Mouse (Mus musculus): ENCODE data around the gene Ankrd40. TPM values are rescaled to one million over a fixed set of nuclear protein-coding genes. Genes with fewer than 3 reads are reported as not detected.

Gene Ankrd40
- polyA plus RNA-seq, 1 experiment from 2014 or later: 59.2 TPM

GRCm38 (mm10) chr11:94338347-94338746, 10.5 kb downstream of the Ankrd40 start:
- H3K9ac ChIP-seq (ENCODE audit: low read length): no peak overlapping the region
- H3K27ac ChIP-seq (replicated peaks in 1 of 2; ENCODE audit: control insufficient read depth in 1 of 2, insufficient read depth in 1 of 2, low read depth in 2 of 2, low read length in 2 of 2): no peak overlapping the region
- H3K4me2 ChIP-seq (ENCODE audit: low read length): no peak overlapping the region
- no peak overlapping the region for H3K4me3 ChIP-seq (ENCODE audit: control insufficient read depth in 1 of 2, insufficient read depth in 1 of 2, low read depth in 1 of 2, low read length in 2 of 2)
- H3K36me3 ChIP-seq (ENCODE audit: control insufficient read depth, insufficient read depth, low read length): peaks cover 80% of the 10 kb centered on the region
- H3K4me1 ChIP-seq (ENCODE audit: control insufficient read depth in 2 of 2, insufficient read depth in 2 of 2, low read length in 2 of 2): peaks cover 16 to 19% of the 10 kb centered on the region in 2 experiments
- ATAC-seq (ENCODE audit: insufficient number of reproducible peaks, insufficient read depth, low FRiP score, low read depth): no peak
- no peaks in the 10 kb centered on the region for H3K27me3 ChIP-seq (ENCODE audit: control insufficient read depth, insufficient read depth, low read length)
- H3K9me3 ChIP-seq (ENCODE audit: control insufficient read depth, low read length): no peaks in the 10 kb centered on the region
- WGBS: 70% methylated on average over 2 of the region's 2 CpGs

- H3K9me3 ChIP-seq (ENCODE audit: control insufficient read depth, low read length): no peaks in the 10 kb centered on the region
- no peak for ATAC-seq (ENCODE audit: insufficient number of reproducible peaks, insufficient read depth, low FRiP score, low read depth)
- no peaks in the 10 kb centered on the region for H3K27me3 ChIP-seq (ENCODE audit: control insufficient read depth, insufficient read depth, low read length)
- H3K4me2 ChIP-seq (ENCODE audit: low read length): no peak overlapping the region
- H3K36me3 ChIP-seq (ENCODE audit: control insufficient read depth, insufficient read depth, low read length): peaks cover 66% of the 10 kb centered on the region
- WGBS: 55% methylated on average over 18 of the region's 18 CpGs
- H3K4me1 ChIP-seq (ENCODE audit: control insufficient read depth in 2 of 2, insufficient read depth in 2 of 2, low read length in 2 of 2): peaks cover 12 to 18% of the 10 kb centered on the region in 2 experiments
- no peak overlapping the region for H3K27ac ChIP-seq (replicated peaks in 1 of 2; ENCODE audit: control insufficient read depth in 1 of 2, insufficient read depth in 1 of 2, low read depth in 2 of 2, low read length in 2 of 2)
- no peak overlapping the region for H3K4me3 ChIP-seq (ENCODE audit: control insufficient read depth in 1 of 2, insufficient read depth in 1 of 2, low read depth in 1 of 2, low read length in 2 of 2)
- no peak overlapping the region for H3K9ac ChIP-seq (ENCODE audit: low read length)
These were observed 12.2 kb downstream of the Ankrd40 start for GRCm38 (mm10) chr11:94339732-94340585.

GRCm38 (mm10) chr11:94340948-94341933, 13.4 kb downstream of the Ankrd40 start:
- Histone ChIP-seq H3K27me3 (ENCODE audit: control insufficient read depth, insufficient read depth, low read length) (no peaks in the 10 kb centered on the region), H3K4me3 (ENCODE audit: control insufficient read depth in 1 of 2, insufficient read depth in 1 of 2, low read depth in 1 of 2, low read length in 2 of 2) (no peak overlapping the region), H3K9me3 (ENCODE audit: control insufficient read depth, low read length) (no peaks in the 10 kb centered on the region), H3K36me3 (ENCODE audit: control insufficient read depth, insufficient read depth, low read length) (peaks cover 53% of the 10 kb centered on the region), H3K9ac (ENCODE audit: low read length) (no peak overlapping the region), H3K4me2 (ENCODE audit: low read length) (no peak overlapping the region), H3K4me1 (ENCODE audit: control insufficient read depth in 2 of 2, insufficient read depth in 2 of 2, low read length in 2 of 2) (peaks cover 15 to 24% of the 10 kb centered on the region in 2 experiments), H3K27ac (replicated peaks in 1 of 2; ENCODE audit: control insufficient read depth in 1 of 2, insufficient read depth in 1 of 2, low read depth in 2 of 2, low read length in 2 of 2) (no peak overlapping the region)
- 80% methylated on average over 10 of the region's 10 CpGs for WGBS
- no peak for ATAC-seq (ENCODE audit: insufficient number of reproducible peaks, insufficient read depth, low FRiP score, low read depth)

GRCm38 (mm10) chr11:94342114-94342905, 14.5 kb downstream of the Ankrd40 start:
- no peak for ATAC-seq (ENCODE audit: insufficient number of reproducible peaks, insufficient read depth, low FRiP score, low read depth)
- Histone ChIP-seq H3K27me3 (ENCODE audit: control insufficient read depth, insufficient read depth, low read length) (no peaks in the 10 kb centered on the region), H3K9ac (ENCODE audit: low read length) (no peak overlapping the region), H3K4me2 (ENCODE audit: low read length) (no peak overlapping the region), H3K27ac (replicated peaks in 1 of 2; ENCODE audit: control insufficient read depth in 1 of 2, insufficient read depth in 1 of 2, low read depth in 2 of 2, low read length in 2 of 2) (no peak overlapping the region; a peak in 1 of 4 replicates), H3K36me3 (ENCODE audit: control insufficient read depth, insufficient read depth, low read length) (peaks cover 45% of the 10 kb centered on the region), H3K4me3 (ENCODE audit: control insufficient read depth in 1 of 2, insufficient read depth in 1 of 2, low read depth in 1 of 2, low read length in 2 of 2) (no peak overlapping the region), H3K4me1 (ENCODE audit: control insufficient read depth in 2 of 2, insufficient read depth in 2 of 2, low read length in 2 of 2) (peaks cover 18 to 24% of the 10 kb centered on the region in 2 experiments), H3K9me3 (ENCODE audit: control insufficient read depth, low read length) (no peaks in the 10 kb centered on the region)
- 44% methylated on average over 13 of the region's 13 CpGs for whole genome bisulfite sequencing

- Histone ChIP-seq H3K27ac (replicated peaks in 1 of 2; ENCODE audit: control insufficient read depth in 1 of 2, insufficient read depth in 1 of 2, low read depth in 2 of 2, low read length in 2 of 2) (no peak overlapping the region), H3K27me3 (ENCODE audit: control insufficient read depth, insufficient read depth, low read length) (no peaks in the 10 kb centered on the region), H3K9me3 (ENCODE audit: control insufficient read depth, low read length) (no peaks in the 10 kb centered on the region), H3K4me3 (ENCODE audit: control insufficient read depth in 1 of 2, insufficient read depth in 1 of 2, low read depth in 1 of 2, low read length in 2 of 2) (no peak overlapping the region), H3K4me1 (ENCODE audit: control insufficient read depth in 2 of 2, insufficient read depth in 2 of 2, low read length in 2 of 2) (peaks cover 18 to 24% of the 10 kb centered on the region in 2 experiments), H3K4me2 (ENCODE audit: low read length) (no peak overlapping the region), H3K36me3 (ENCODE audit: control insufficient read depth, insufficient read depth, low read length) (peaks cover 29% of the 10 kb centered on the region), H3K9ac (ENCODE audit: low read length) (no peak overlapping the region)
- no peak for ATAC-seq (ENCODE audit: insufficient number of reproducible peaks, insufficient read depth, low FRiP score, low read depth)
- WGBS: 53% methylated on average over 5 of the region's 5 CpGs
These were observed 16.2 kb downstream of the Ankrd40 start for GRCm38 (mm10) chr11:94343955-94344358.

- Histone ChIP-seq H3K9me3 (ENCODE audit: control insufficient read depth, low read length) (no peaks in the 10 kb centered on the region), H3K4me1 (ENCODE audit: control insufficient read depth in 2 of 2, insufficient read depth in 2 of 2, low read length in 2 of 2) (peaks cover 18 to 24% of the 10 kb centered on the region in 2 experiments), H3K36me3 (ENCODE audit: control insufficient read depth, insufficient read depth, low read length) (peaks cover 24% of the 10 kb centered on the region), H3K27ac (replicated peaks in 1 of 2; ENCODE audit: control insufficient read depth in 1 of 2, insufficient read depth in 1 of 2, low read depth in 2 of 2, low read length in 2 of 2) (no peak overlapping the region), H3K27me3 (ENCODE audit: control insufficient read depth, insufficient read depth, low read length) (no peaks in the 10 kb centered on the region), H3K9ac (ENCODE audit: low read length) (no peak overlapping the region), H3K4me3 (ENCODE audit: control insufficient read depth in 1 of 2, insufficient read depth in 1 of 2, low read depth in 1 of 2, low read length in 2 of 2) (no peak overlapping the region), H3K4me2 (ENCODE audit: low read length) (no peak overlapping the region)
- WGBS: 44% methylated on average over 1 of the region's 1 CpGs
- 0 out of 2 replicates have a peak, but pooled peaks have one; percentile 23 for ATAC-seq (ENCODE audit: insufficient number of reproducible peaks, insufficient read depth, low FRiP score, low read depth)
These were observed 16.7 kb downstream of the Ankrd40 start for GRCm38 (mm10) chr11:94344470-94344869.

- H3K9ac ChIP-seq (ENCODE audit: low read length): no peak overlapping the region
- 63% methylated on average over 10 of the region's 10 CpGs for WGBS
These were observed 18.1 kb downstream of the Ankrd40 start for GRCm38 (mm10) chr11:94345926-94346325.

More at GRCm38 (mm10) chr11:94345926-94346325, 18.1 kb downstream of the Ankrd40 start:
- Histone ChIP-seq H3K9me3 (ENCODE audit: control insufficient read depth, low read length) (no peaks in the 10 kb centered on the region), H3K4me1 (ENCODE audit: control insufficient read depth in 2 of 2, insufficient read depth in 2 of 2, low read length in 2 of 2) (peaks cover 18 to 24% of the 10 kb centered on the region in 2 experiments), H3K4me2 (ENCODE audit: low read length) (no peak overlapping the region), H3K27ac (replicated peaks in 1 of 2; ENCODE audit: control insufficient read depth in 1 of 2, insufficient read depth in 1 of 2, low read depth in 2 of 2, low read length in 2 of 2) (no peak overlapping the region), H3K36me3 (ENCODE audit: control insufficient read depth, insufficient read depth, low read length) (peaks cover 9% of the 10 kb centered on the region), H3K4me3 (ENCODE audit: control insufficient read depth in 1 of 2, insufficient read depth in 1 of 2, low read depth in 1 of 2, low read length in 2 of 2) (no peak overlapping the region), H3K27me3 (ENCODE audit: control insufficient read depth, insufficient read depth, low read length) (no peaks in the 10 kb centered on the region)
- no peak; the same call in 1 of the 2 replicates for ATAC-seq (ENCODE audit: insufficient number of reproducible peaks, insufficient read depth, low FRiP score, low read depth)

Data from heart, embryonic 14.5 days (tissue).